Mouse (Mus musculus): ENCODE measurements around the gene Gins2.
A peak's percentile ranks its signal among the peaks of the same experiment; 100 is the strongest.

The Gins2 gene

GRCm38 (mm10) chr8:120563851-120564837, 25.0 kb downstream of the Gins2 start:
- DNase-seq = peak; percentile 100

GRCm38 (mm10) chr8:120563348-120563724, 25.8 kb downstream of the Gins2 start:
- no peak for DNase-seq

GRCm38 (mm10) chr8:120562680-120563347, 26.3 kb downstream of the Gins2 start:
- peak; percentile 94 for DNase-seq

GRCm38 (mm10) chr8:120561539-120562435, 27.3 kb downstream of the Gins2 start:
- DNase-seq = peak; percentile 94

GRCm38 (mm10) chr8:120560535-120560934, 28.6 kb downstream of the Gins2 start:
- no peak for DNase-seq

GRCm38 (mm10) chr8:120559654-120560053, 29.4 kb downstream of the Gins2 start:
- DNase-seq = no peak

- no peak for DNase-seq
Observed at GRCm38 (mm10) chr8:120558162-120558561, 30.9 kb downstream of the Gins2 start.

GRCm38 (mm10) chr8:120557170-120557965, 31.7 kb downstream of the Gins2 start:
- no peak for DNase-seq

GRCm38 (mm10) chr8:120556198-120556892, 32.8 kb downstream of the Gins2 start:
- peak; percentile 93 for DNase-seq

GRCm38 (mm10) chr8:120554466-120555039, 34.6 kb downstream of the Gins2 start:
- DNase-seq = no peak

- peak; percentile 90 for DNase-seq
Observed at GRCm38 (mm10) chr8:120553441-120554123, 35.5 kb downstream of the Gins2 start.

- no peak for DNase-seq
Observed at GRCm38 (mm10) chr8:120552509-120552908, 36.6 kb downstream of the Gins2 start.

- no peak for DNase-seq
Observed at GRCm38 (mm10) chr8:120551677-120551980, 37.5 kb downstream of the Gins2 start.

GRCm38 (mm10) chr8:120550937-120551676, 38.0 kb downstream of the Gins2 start:
- no peak for DNase-seq

GRCm38 (mm10) chr8:120550430-120550829, 38.7 kb downstream of the Gins2 start:
- DNase-seq = no peak

GRCm38 (mm10) chr8:120549922-120550321, 39.2 kb downstream of the Gins2 start:
- DNase-seq = no peak

GRCm38 (mm10) chr8:120549321-120549921, 39.7 kb downstream of the Gins2 start:
- DNase-seq = no peak

- DNase-seq = no peak
Observed at GRCm38 (mm10) chr8:120548313-120548761, 40.8 kb downstream of the Gins2 start.

GRCm38 (mm10) chr8:120547562-120547961, 41.5 kb downstream of the Gins2 start:
- no peak for DNase-seq
